Mouse (Mus musculus): Measurements from ENCODE around the gene Ddrgk1. TPM values are rescaled to one million over a fixed set of nuclear protein-coding genes. Genes with fewer than 3 reads are reported as not detected.
A peak's percentile ranks its signal among the peaks of the same experiment; 100 is the strongest.

Gene Ddrgk1
- polyA plus RNA-seq, 1 experiment from 2014 or later = 58.0 TPM

DNA sequence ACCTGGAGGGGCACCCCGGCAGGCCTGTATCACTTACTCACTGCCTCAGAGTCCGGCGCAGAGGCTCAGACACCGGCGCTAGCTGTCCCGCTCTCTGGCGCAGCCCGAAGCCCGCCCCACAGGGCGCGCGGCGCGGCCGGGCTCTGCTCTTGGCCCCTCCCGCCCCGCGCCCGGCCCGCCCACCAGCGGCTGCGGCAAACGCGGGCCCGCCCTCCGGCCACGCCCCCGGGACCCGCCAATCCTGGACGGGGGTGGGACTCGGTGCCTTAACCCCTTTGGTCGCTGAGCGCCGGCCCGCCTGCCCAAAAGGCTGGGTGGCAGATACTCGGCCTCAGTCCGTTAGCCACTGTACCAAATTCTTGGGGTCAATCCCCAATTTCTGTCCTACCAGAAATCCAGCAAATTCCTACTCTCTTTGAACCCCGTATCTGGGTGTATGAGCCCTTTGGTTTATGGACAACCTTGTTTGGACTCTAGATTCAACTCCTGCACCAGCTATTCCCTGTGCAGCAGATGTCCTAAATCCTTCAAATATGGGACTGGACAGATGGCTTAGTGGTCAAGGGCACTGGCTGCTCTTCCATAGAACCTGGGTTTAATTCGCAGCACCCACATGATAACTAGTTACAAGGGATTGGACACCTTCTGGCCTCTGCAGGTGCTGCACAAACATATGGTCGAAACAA lies 21.6 kb downstream of the Ddrgk1 start, which contains the start of gene Lzts3:
TSS of gene Lzts3 (minus strand) at position 120 of the 686 bp plus-strand sequence.
- peak within 1 kb of the TSS; percentile 76 for H3K9ac ChIP-seq
- peaks cover 4% of the 10 kb centered on the region; the same call in 1 of the 2 replicates for H3K36me3 ChIP-seq
- H3K27ac ChIP-seq = peak within 1 kb of the TSS; percentile 40; the same call in 1 of the 2 replicates
- H3K4me2 ChIP-seq (replicated peaks) = peak within 1 kb of the TSS; percentile 94
- no peaks in the 10 kb centered on the region for H3K9me3 ChIP-seq (replicated peaks)
- ATAC-seq (ENCODE audit: low FRiP score) = peak; percentile 96
- peaks cover 15% of the 10 kb centered on the region for H3K4me1 ChIP-seq
- H3K27me3 ChIP-seq = peaks cover 28% of the 10 kb centered on the region
- 5% methylated on average over 21 of the region's 40 CpGs for WGBS
- peak within 1 kb of the TSS; percentile 72 for H3K4me3 ChIP-seq

DNA sequence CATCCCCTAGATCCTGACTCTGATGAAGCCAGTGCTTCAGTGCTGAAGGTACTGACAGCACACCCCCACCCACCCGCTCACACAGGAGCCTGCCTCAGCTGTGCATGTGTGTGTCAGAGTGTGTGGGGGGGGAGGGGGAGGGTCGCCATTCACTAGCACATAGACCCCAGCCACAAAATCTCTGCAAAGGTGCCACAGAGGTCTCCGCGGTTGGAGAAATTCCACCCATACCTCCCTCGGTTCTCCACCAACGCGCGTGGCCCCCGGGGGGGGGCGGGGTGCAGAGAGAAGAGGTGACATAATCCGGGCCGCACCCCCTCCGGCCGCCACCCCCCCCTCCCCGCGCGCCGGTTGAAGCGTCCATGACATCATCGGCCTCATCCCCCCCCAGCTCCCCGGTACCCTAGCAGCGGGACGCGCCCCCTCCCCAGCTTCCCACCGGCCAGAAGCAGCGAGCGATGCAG lies 22.2 kb downstream of the Ddrgk1 start:
- Histone ChIP-seq H3K4me2 (replicated peaks) (peak overlapping the region; percentile 94), H3K9me3 (replicated peaks) (no peaks in the 10 kb centered on the region), H3K9ac (peak overlapping the region; percentile 76), H3K4me3 (peak overlapping the region; percentile 72), H3K27ac (peak overlapping the region; percentile 40; the same call in 1 of the 2 replicates), H3K27me3 (peaks cover 34% of the 10 kb centered on the region), H3K4me1 (peaks cover 15% of the 10 kb centered on the region), H3K36me3 (peaks cover 3% of the 10 kb centered on the region; the same call in 1 of the 2 replicates)
- WGBS = 1% methylated on average over 12 of the region's 27 CpGs
- ATAC-seq (ENCODE audit: low FRiP score) = peak; percentile 80

DNA sequence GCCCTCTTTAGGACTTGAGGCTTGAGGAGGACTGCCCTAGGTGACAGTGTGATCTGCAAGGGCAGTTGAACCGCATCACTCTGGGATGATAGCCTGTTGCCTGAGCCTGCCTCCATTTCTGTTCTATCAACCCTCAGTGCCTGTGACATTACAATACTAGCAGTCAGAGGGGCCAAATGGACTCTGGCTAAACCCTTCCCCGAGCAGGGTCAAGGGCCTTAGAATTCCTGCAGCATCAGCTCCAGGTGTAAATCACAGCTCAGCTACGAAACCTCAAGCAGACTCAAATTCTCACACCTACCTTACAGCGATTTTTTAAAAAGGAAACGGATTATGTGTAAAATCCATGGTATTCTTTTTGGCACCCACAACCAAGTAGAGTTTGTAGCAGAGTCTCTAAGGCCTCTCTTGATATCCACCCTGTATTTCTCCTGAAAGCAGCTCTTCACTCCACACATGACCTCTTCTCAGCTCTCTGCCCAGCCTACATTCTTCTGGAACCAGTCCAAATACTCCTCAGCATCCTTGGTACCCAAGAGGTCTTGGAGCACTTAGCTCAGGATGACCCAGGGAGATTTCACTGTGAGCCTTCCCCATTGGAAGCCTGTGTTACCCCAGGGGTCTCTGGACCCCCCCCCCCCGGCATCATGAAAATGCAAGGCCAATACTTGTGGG lies 23.0 kb downstream of the Ddrgk1 start:
- peak overlapping the region; percentile 72 for H3K4me3 ChIP-seq
- H3K9ac ChIP-seq = no peak overlapping the region; the same call in 1 of the 2 replicates
- no peaks in the 10 kb centered on the region; the same call in 1 of the 2 replicates for H3K36me3 ChIP-seq
- WGBS = 76% methylated on average over 6 of the region's 6 CpGs
- peaks cover 15% of the 10 kb centered on the region for H3K4me1 ChIP-seq
- no peak overlapping the region for H3K27ac ChIP-seq
- no peak for ATAC-seq (ENCODE audit: low FRiP score)
- H3K9me3 ChIP-seq (replicated peaks) = no peaks in the 10 kb centered on the region
- peak overlapping the region; percentile 94 for H3K4me2 ChIP-seq (replicated peaks)
- peaks cover 42% of the 10 kb centered on the region for H3K27me3 ChIP-seq

DNA sequence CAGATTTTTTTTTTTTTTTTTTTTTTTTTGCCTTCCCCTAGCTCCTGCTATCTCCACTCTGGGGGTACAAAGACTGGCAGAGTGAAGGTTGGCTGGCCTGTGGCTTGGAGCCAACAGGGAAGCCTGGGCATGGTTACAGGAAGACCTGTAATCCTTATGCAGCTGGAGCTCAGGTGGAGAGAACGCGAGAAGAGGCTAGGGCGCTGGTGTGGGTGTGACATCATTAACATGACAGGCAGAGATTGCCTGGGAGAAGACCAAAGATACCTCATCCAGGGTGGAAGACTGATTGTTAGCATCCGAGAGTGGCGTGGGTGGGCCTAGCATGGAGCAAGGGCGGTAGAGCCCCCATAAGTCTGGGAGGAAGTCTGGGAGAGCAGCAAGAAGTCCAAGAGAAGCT lies 25.2 kb downstream of the Ddrgk1 start:
- no peak for ATAC-seq (ENCODE audit: low FRiP score)
- peaks cover 64% of the 10 kb centered on the region for H3K27me3 ChIP-seq

DNA sequence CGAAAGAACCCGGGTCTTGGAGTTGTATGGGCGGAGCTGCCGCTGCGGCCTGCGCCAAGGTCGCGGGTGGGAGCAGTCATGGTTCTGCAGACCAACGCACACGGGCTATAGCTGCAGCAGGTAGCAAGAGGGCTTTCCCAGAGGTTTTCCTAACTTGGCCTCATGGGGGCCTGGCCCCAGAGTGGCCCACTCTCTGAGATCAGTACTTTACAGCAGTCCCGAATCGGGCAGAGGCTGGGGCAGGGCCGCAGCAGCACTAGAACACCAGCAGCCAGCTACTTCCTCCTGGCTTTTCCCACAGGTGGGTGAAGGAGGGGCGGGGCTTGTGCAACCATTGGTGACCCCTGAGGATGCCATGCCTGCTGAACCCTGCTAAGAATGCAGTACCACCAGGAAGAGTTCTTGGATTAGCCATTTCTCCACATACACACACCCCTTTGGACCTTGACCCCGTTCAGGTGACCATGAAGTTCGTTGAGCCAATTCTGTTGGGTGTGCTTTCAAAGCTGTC lies 26.3 kb downstream of the Ddrgk1 start:
- Histone ChIP-seq H3K4me3 (no peak overlapping the region), H3K9me3 (replicated peaks) (no peaks in the 10 kb centered on the region), H3K4me2 (replicated peaks) (no peak overlapping the region), H3K4me1 (peaks cover 42% of the 10 kb centered on the region), H3K36me3 (no peaks in the 10 kb centered on the region), H3K9ac (no peak overlapping the region), H3K27ac (no peak overlapping the region), H3K27me3 (peaks cover 75% of the 10 kb centered on the region)
- 28% methylated on average over 16 of the region's 16 CpGs for WGBS
- ATAC-seq (ENCODE audit: low FRiP score) = no peak

More for the DNA sequence above, 25.2 kb downstream of the Ddrgk1 start:
- H3K36me3 ChIP-seq = no peaks in the 10 kb centered on the region
- WGBS = 82% methylated on average over 6 of the region's 6 CpGs
- H3K9me3 ChIP-seq (replicated peaks) = no peaks in the 10 kb centered on the region
- H3K4me3 ChIP-seq = no peak overlapping the region
- H3K4me1 ChIP-seq = peaks cover 35% of the 10 kb centered on the region
- no peak overlapping the region for H3K9ac ChIP-seq
- H3K27ac ChIP-seq = no peak overlapping the region
- no peak overlapping the region for H3K4me2 ChIP-seq (replicated peaks)

DNA sequence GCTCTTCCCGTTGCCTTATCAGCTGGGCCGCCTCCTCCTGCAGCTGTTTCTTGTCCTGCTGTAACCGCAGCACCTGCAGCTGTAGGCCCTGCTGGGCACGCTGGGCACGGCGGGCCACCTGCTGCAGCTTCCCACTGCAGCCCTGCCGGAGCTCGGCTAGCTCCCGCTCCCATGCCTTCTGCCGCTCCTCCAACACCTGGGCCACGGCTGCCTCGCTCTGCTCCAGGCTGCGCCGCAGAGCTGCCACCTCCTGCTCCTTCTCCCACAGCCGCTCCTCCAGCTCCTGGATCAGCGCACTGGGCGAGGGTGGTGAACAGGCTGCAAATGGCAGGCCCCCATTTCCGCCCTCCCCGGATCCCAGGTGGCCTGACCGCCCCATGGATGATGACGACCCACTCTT lies 28.6 kb downstream of the Ddrgk1 start:
- Histone ChIP-seq H3K36me3 (no peaks in the 10 kb centered on the region), H3K9ac (peak overlapping the region; percentile 54; the same call in 1 of the 2 replicates), H3K4me2 (replicated peaks) (peak overlapping the region; percentile 70), H3K27ac (no peak overlapping the region), H3K27me3 (peaks cover 70% of the 10 kb centered on the region), H3K4me3 (0 out of 2 replicates have a peak overlapping the region, but pooled peaks have one; percentile 34), H3K4me1 (peaks cover 35% of the 10 kb centered on the region), H3K9me3 (replicated peaks) (no peaks in the 10 kb centered on the region)
- ATAC-seq (ENCODE audit: low FRiP score) = no peak
- 14% methylated on average over 20 of the region's 21 CpGs for WGBS

DNA sequence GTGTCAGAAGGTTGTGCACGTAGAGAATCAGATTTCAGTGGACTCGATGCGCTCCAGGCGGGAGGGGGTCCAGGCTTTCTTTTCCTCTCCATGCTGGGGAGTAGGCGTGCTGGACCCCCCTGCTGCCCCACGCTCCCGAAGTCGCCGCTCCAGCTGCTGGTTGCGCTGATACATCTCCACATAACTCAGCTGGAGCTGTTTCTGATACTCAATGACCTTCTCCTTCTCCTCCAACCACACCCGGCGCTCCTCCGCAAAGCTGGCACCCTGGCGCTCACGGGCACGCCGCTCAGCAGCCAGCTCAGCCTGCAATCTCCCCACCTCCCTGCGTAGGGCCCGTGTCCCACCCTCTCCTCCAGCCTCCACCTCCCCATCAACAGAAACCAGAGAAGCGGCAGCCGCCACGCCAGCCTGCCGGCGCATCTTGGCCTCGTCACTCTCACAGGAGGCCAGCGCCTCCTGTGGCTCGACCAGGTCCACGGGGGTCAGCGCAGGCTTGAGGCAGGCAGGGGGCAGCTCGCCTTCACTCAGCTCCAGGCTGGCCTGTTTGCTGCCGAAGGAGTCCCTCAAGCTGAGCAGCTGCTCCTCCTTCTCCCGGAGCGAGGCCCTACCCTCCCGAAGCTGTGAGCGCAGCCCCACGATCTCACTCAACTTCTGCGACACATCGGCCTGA lies 29.6 kb downstream of the Ddrgk1 start:
- H3K36me3 ChIP-seq = no peaks in the 10 kb centered on the region
- H3K4me2 ChIP-seq (replicated peaks) = peak overlapping the region; percentile 70
- H3K9me3 ChIP-seq (replicated peaks) = no peaks in the 10 kb centered on the region
- H3K4me3 ChIP-seq = peak overlapping the region; percentile 34
- peaks cover 35% of the 10 kb centered on the region for H3K4me1 ChIP-seq
- peak; percentile 46; the same call in 1 of the 2 replicates for ATAC-seq (ENCODE audit: low FRiP score)
- H3K27me3 ChIP-seq = peaks cover 66% of the 10 kb centered on the region
- peak overlapping the region; percentile 54 for H3K9ac ChIP-seq
- no peak overlapping the region for H3K27ac ChIP-seq
- 1% methylated on average over 38 of the region's 38 CpGs for WGBS

DNA sequence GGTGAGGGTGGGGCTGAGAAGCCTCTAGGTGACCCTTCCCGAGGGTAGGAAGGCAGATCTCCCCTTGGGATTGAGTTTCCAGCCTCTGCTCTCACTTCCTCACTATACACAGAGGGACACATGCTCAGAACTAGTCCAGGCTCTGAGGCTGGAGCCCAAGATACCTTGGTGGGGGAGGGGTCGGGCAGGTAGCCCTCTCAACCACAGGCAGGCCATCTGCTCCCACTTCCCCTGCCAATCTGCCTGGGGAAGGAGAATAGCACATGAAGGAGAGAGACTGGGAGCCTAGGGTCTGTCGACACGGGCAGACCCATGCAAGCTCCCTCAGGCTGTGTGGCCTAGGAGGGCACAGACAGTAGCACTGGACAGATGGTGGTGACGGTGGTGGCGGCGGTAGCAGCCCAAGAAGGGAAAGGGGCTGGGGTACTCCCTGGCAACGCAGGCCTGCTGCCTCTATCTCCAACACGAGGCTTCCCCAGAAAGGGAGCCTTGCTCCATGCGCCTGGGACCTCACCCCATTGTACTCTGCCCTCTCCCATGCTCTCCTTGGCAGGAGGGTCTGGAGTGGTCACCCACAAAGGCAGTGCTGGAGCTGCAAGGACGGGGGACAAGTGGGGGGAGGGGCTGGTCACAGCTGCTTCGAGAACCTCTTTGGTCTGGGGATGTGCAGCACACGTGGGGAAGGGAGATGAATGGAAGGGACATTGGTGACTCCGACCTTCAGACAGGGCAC lies 30.3 kb downstream of the Ddrgk1 start:
- Histone ChIP-seq H3K4me1 (peaks cover 35% of the 10 kb centered on the region), H3K27me3 (peaks cover 60% of the 10 kb centered on the region), H3K27ac (no peak overlapping the region), H3K4me2 (replicated peaks) (peak overlapping the region; percentile 70), H3K9me3 (replicated peaks) (no peaks in the 10 kb centered on the region), H3K4me3 (peak overlapping the region; percentile 34), H3K36me3 (no peaks in the 10 kb centered on the region), H3K9ac (peak overlapping the region; percentile 54)
- 8% methylated on average over 13 of the region's 14 CpGs for WGBS
- peak; percentile 24; the same call in 1 of the 2 replicates for ATAC-seq (ENCODE audit: low FRiP score)

DNA sequence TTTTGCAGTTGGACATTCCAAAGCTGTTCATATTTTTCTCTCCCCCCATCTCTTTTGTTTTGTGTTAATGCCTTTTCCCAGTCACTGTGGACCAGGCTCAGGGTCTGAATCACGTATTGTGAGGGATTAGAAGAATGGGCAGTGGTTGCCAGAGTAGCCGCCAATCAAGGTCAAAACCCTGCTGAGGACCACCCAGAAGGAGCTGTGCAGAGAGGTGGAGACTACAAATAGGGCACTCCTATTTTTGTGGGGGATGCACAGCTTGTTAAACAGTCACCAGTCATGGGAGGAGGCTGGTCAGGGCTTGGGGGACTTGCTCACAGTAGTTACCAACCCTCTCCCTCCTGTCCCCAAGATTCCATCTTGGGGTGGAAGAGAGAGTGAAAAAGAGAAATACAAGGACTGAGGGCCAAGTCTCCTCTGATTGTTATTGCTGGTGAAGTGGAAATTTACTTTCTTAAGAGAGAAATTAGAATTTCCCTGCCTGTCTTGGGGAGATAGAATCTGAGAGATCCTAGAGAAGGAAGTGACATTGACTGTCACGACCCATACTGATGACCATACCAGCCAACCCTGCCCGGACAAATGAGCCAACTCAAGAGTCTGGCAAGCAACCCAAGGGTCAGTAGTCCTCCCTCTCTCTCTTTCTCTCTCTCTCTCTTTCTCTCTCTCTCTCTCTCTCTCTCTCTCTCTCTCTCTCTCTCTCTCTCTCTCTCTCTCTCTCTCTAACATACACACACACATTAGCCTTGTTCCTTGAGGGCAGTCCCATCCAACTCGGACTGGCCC lies 31.4 kb downstream of the Ddrgk1 start:
- Histone ChIP-seq H3K4me3 (no peak overlapping the region), H3K4me1 (peaks cover 40% of the 10 kb centered on the region), H3K27me3 (peaks cover 49% of the 10 kb centered on the region), H3K9me3 (replicated peaks) (no peaks in the 10 kb centered on the region), H3K9ac (no peak overlapping the region), H3K27ac (no peak overlapping the region), H3K4me2 (replicated peaks) (no peak overlapping the region), H3K36me3 (no peaks in the 10 kb centered on the region)
- 47% methylated on average over 5 of the region's 5 CpGs for WGBS
- ATAC-seq (ENCODE audit: low FRiP score) = no peak

DNA sequence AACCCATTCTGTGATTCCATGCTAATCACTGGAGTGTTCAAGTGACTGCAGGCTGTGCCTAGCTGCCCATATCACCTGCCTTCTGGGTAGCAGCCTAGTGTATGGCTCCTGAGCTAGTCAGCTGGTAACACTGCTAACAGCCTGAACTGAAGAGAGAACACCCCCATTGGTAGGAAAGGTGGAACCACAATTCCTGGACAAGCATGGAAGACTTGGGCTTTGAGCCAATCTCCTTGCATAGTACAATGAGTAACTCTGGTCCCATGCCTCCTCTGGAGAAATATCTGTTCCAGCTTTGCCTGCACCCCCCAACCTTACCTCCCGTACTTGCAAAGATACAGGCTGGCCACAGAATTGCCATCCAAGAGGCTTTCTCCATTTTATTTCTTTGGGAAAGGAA lies 32.0 kb downstream of the Ddrgk1 start:
- H3K4me1 ChIP-seq = peaks cover 38% of the 10 kb centered on the region
- no peak overlapping the region for H3K27ac ChIP-seq
- no peaks in the 10 kb centered on the region for H3K9me3 ChIP-seq (replicated peaks)
- no peak overlapping the region for H3K4me2 ChIP-seq (replicated peaks)
- H3K27me3 ChIP-seq = peaks cover 42% of the 10 kb centered on the region
- WGBS = 79% methylated on average over 1 of the region's 1 CpGs
- peaks cover 3% of the 10 kb centered on the region for H3K36me3 ChIP-seq
- no peak overlapping the region for H3K9ac ChIP-seq
- ATAC-seq (ENCODE audit: low FRiP score) = no peak
- H3K4me3 ChIP-seq = no peak overlapping the region

DNA sequence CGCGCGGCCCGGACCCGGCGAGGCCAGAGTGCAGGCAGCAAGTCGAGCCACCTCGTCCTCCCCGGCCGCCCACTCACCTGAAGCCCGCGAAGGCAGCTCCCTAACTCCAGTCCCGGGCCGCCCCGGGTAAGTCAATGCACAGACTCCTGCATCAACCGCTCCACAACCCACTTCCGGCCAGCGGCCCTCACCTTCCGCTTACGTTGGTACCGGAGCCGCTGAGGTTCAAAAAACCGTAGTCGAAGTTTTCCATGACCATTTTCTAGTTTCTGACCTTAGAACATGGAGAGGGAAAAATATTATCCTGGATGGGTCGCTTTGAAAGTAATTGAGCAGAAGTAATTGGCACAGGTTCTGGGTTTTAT lies 34.6 kb downstream of the Ddrgk1 start, which contains the start of the genes Fastkd5 and Ubox5:
TSS of gene Fastkd5 (minus strand) at position 189 of the 365 bp plus-strand sequence.
TSS of gene Ubox5 (minus strand) at position 200 of the 365 bp plus-strand sequence.
- H3K4me2 ChIP-seq (replicated peaks) = peak within 1 kb of the TSS; percentile 95
- peak within 1 kb of the TSS; percentile 99 for H3K4me3 ChIP-seq
- WGBS = under 1% methylated on average over 25 of the region's 25 CpGs
- ATAC-seq (ENCODE audit: low FRiP score) = peak; percentile 81
- peaks cover 16% of the 10 kb centered on the region for H3K27me3 ChIP-seq
- peak within 1 kb of the TSS; percentile 74 for H3K27ac ChIP-seq
- peak within 1 kb of the TSS; percentile 93 for H3K9ac ChIP-seq
- H3K4me1 ChIP-seq = peaks cover 24% of the 10 kb centered on the region
- H3K9me3 ChIP-seq (replicated peaks) = no peaks in the 10 kb centered on the region
- H3K36me3 ChIP-seq = peaks cover 16% of the 10 kb centered on the region
